Mouse (Mus musculus) forebrain, postnatal 0 days (tissue): ENCODE results near the gene Trhr2. TPM values are rescaled to one million over a fixed set of nuclear protein-coding genes. Genes with fewer than 3 reads are reported as not detected.

Experiments used
- ATAC-seq: fragments of 200-750 bp; cut with Nextera tagmentation; 2 replicates; pipeline ENCODE4 v1.8.0; 2017; ENCODE audit warnings: mild to moderate bottlenecking, moderate library complexity
- DNase-seq: peaks from one replicate; pipeline ENCODE4 v3.0.0-alpha.2; 2015
- H3K27ac ChIP-seq: fragments of 300-500 bp; sonication (generic); 2 replicates; pipeline ENCODE4 v1.5.1; 2014; ENCODE audit warnings: low read depth, mild to moderate bottlenecking, antibody characterized with exemption, low read length, moderate library complexity, mixed read lengths
- H3K27me3 ChIP-seq: fragments of 300-500 bp; sonication (generic); 2 replicates; pipeline ENCODE4 v1.6.1; 2014; ENCODE audit warnings: mild to moderate bottlenecking, low read length, mixed read lengths; ENCODE audit not compliant: insufficient read depth
- H3K36me3 ChIP-seq: fragments of 300-500 bp; sonication (generic); 2 replicates; pipeline ENCODE4 v1.6.1; 2014; ENCODE audit warnings: mild to moderate bottlenecking, moderate library complexity; ENCODE audit not compliant: insufficient read depth
- H3K4me1 ChIP-seq: fragments of 300-500 bp; sonication (generic); 2 replicates; pipeline ENCODE4 v1.6.1; 2014; ENCODE audit warnings: antibody characterized with exemption; ENCODE audit not compliant: insufficient read depth
- H3K4me2 ChIP-seq: fragments of 300-500 bp; sonication (generic); 2 replicates; pipeline ENCODE4 v1.6.1; 2014; ENCODE audit warnings: low read depth, mild to moderate bottlenecking, moderate library complexity
- H3K4me3 ChIP-seq: fragments of 300-500 bp; sonication (generic); 2 replicates; pipeline ENCODE4 v1.5.1; 2014; ENCODE audit warnings: low read depth, low read length, mixed read lengths
- H3K9ac ChIP-seq: fragments of 300-500 bp; sonication (generic); 2 replicates; pipeline ENCODE4 v1.6.1; 2014; ENCODE audit warnings: mild to moderate bottlenecking
- H3K9me3 ChIP-seq: fragments of 300-500 bp; sonication (generic); 2 replicates; pipeline ENCODE4 v1.6.1; 2016; ENCODE audit warnings: low read length
- CTCF ChIP-seq: sonication (generic); IDR thresholded peaks from 2 replicates; pipeline ENCODE4 v1.5.1; 2016; ENCODE audit warnings: antibody characterized with exemption, control low read depth, low read depth
- WGBS: fragments of 180-500 bp; shearing (Covaris S2); extraction: QIAGEN DNeasy Blood & Tissue Kit; methylation state at CpG from one replicate; pipeline ENCODE4 v1.1.7; 2014; 5-methylcytosine and 5-hydroxymethylcytosine counted together
- polyA plus RNA-seq: library from polyadenylated mRNA; unstranded; fragments of >200 nt; fragmentation: Nextera tagmentation; extraction: Ambion mirVana; gene quantifications from 2 replicates; pipeline ENCODE4 v1.2.1, GENCODE M21; 2015
- total RNA-seq: library from RNA; depleted of rRNA; stranded (reverse); fragments of >200 nt; gene quantifications from 2 replicates; pipeline ENCODE4 v1.2.3, GENCODE M21; 2014

Gene Trhr2
- total and polyA plus RNA-seq, 2 experiments from 2014 or later: 0.27 TPM; not detected in 1

GRCm38 (mm10) chr8:122389357-122389756, 28.8 kb upstream of the Trhr2 start:
- TF ChIP-seq CTCF: peak; percentile 23; the same call in 1 of the 2 replicates
- peaks cover 69% of the 10 kb centered on the region for H3K36me3 ChIP-seq
- DNase-seq (no peak), ATAC-seq (no peak)
- H3K27ac ChIP-seq: no peak overlapping the region
- no peaks in the 10 kb centered on the region for H3K9me3 ChIP-seq
- no peak overlapping the region for H3K4me3 ChIP-seq
- WGBS: 87% methylated on average over 3 of the region's 3 CpGs
- no peaks in the 10 kb centered on the region for H3K4me1 ChIP-seq
- no peak overlapping the region for H3K9ac ChIP-seq
- no peak overlapping the region for H3K4me2 ChIP-seq
- no peaks in the 10 kb centered on the region for H3K27me3 ChIP-seq

GRCm38 (mm10) chr8:122383039-122383438, 22.5 kb upstream of the Trhr2 start:
- TF ChIP-seq CTCF: no peak
- ATAC-seq (no peak), DNase-seq (no peak)
- Histone ChIP-seq H3K4me3 (no peak overlapping the region), H3K36me3 (peaks cover 58% of the 10 kb centered on the region), H3K9me3 (no peaks in the 10 kb centered on the region), H3K4me1 (peaks cover under 1% of the 10 kb centered on the region; the same call in 1 of the 2 replicates), H3K4me2 (no peak overlapping the region), H3K27ac (no peak overlapping the region), H3K9ac (no peak overlapping the region), H3K27me3 (no peaks in the 10 kb centered on the region)
- WGBS: 91% methylated on average over 4 of the region's 4 CpGs

GRCm38 (mm10) chr8:122376365-122377231, 16.1 kb upstream of the Trhr2 start, which contains the start of gene Zc3h18:
Zc3h18 (plus strand) TSS chr8:122376609.
- Histone ChIP-seq H3K9me3 (no peaks in the 10 kb centered on the region), H3K4me2 (peak within 1 kb of the TSS; percentile 83), H3K9ac (peak within 1 kb of the TSS; percentile 87), H3K27ac (peak within 1 kb of the TSS; percentile 90), H3K27me3 (no peaks in the 10 kb centered on the region), H3K4me1 (peaks cover 10% of the 10 kb centered on the region), H3K4me3 (peak within 1 kb of the TSS; percentile 93), H3K36me3 (peaks cover 10% of the 10 kb centered on the region)
- ATAC-seq (peak; percentile 97), DNase-seq (peak; percentile 100)
- peak; percentile 69 for TF ChIP-seq CTCF
- WGBS: under 1% methylated on average over 102 of the region's 107 CpGs

- Histone ChIP-seq H3K4me3 (peak overlapping the region; percentile 93), H3K36me3 (peaks cover 9% of the 10 kb centered on the region), H3K4me1 (peaks cover 10% of the 10 kb centered on the region), H3K4me2 (peak overlapping the region; percentile 46), H3K27me3 (no peaks in the 10 kb centered on the region), H3K9ac (peak overlapping the region; percentile 6; the same call in 1 of the 2 replicates), H3K27ac (no peak overlapping the region), H3K9me3 (no peaks in the 10 kb centered on the region)
- WGBS: 31% methylated on average over 13 of the region's 13 CpGs
- no peak for TF ChIP-seq CTCF
- ATAC-seq: no peak; the same call in 1 of the 2 replicates
- DNase-seq: no peak
Observed at GRCm38 (mm10) chr8:122375751-122376364, 15.3 kb upstream of the Trhr2 start.

- Histone ChIP-seq H3K4me1 (peaks cover 10% of the 10 kb centered on the region), H3K27ac (no peak overlapping the region), H3K4me2 (no peak overlapping the region), H3K9me3 (no peaks in the 10 kb centered on the region), H3K4me3 (no peak overlapping the region), H3K36me3 (peaks cover 5% of the 10 kb centered on the region), H3K9ac (no peak overlapping the region), H3K27me3 (no peaks in the 10 kb centered on the region)
- no peak for TF ChIP-seq CTCF
- no peak for DNase-seq
- ATAC-seq: no peak
- WGBS: 94% methylated on average over 7 of the region's 7 CpGs
Observed at GRCm38 (mm10) chr8:122375320-122375719, 14.8 kb upstream of the Trhr2 start.

GRCm38 (mm10) chr8:122371706-122372105, 11.2 kb upstream of the Trhr2 start:
- Histone ChIP-seq H3K4me3 (no peak overlapping the region), H3K9ac (no peak overlapping the region), H3K27me3 (no peaks in the 10 kb centered on the region), H3K9me3 (no peaks in the 10 kb centered on the region), H3K4me1 (no peaks in the 10 kb centered on the region), H3K36me3 (no peaks in the 10 kb centered on the region), H3K27ac (no peak overlapping the region), H3K4me2 (no peak overlapping the region)
- TF ChIP-seq CTCF: no peak
- no peak for ATAC-seq
- 75% methylated on average over 6 of the region's 6 CpGs for WGBS
- DNase-seq: no peak

- Histone ChIP-seq H3K9ac (no peak overlapping the region), H3K27ac (no peak overlapping the region), H3K36me3 (no peaks in the 10 kb centered on the region), H3K9me3 (no peaks in the 10 kb centered on the region), H3K4me1 (no peaks in the 10 kb centered on the region), H3K27me3 (no peaks in the 10 kb centered on the region), H3K4me3 (no peak overlapping the region), H3K4me2 (no peak overlapping the region)
- WGBS: 14% methylated on average over 9 of the region's 9 CpGs
- ATAC-seq: peak; percentile 42
- peak; percentile 61 for DNase-seq
- TF ChIP-seq CTCF: peak; percentile 78
Observed at GRCm38 (mm10) chr8:122369665-122370064, 9.1 kb upstream of the Trhr2 start.
